Mouse (Mus musculus) cortical plate, adult 2 months (tissue): ENCODE data around the gene Pbxip1. TPM values are rescaled to one million over a fixed set of nuclear protein-coding genes. Genes with fewer than 3 reads are reported as not detected.

Experiments used
- H3K27ac ChIP-seq: fragments of 200-500 bp; 2 replicates; pipeline ENCODE4 v1.5.1; 2012; ENCODE audit warnings: low read length, control low read depth, inconsistent platforms; ENCODE audit not compliant: insufficient read depth
- H3K4me1 ChIP-seq: fragments of 200-500 bp; 2 replicates; pipeline ENCODE4 v1.6.1; 2011; ENCODE audit warnings: low read length; ENCODE audit not compliant: control insufficient read depth, insufficient read depth
- H3K4me3 ChIP-seq: fragments of 200-500 bp; 2 replicates; pipeline ENCODE4 v1.5.1; 2011; ENCODE audit warnings: mild to moderate bottlenecking, low read length, control low read depth; ENCODE audit not compliant: insufficient read depth
- CTCF ChIP-seq: fragments of 200-500 bp; IDR thresholded peaks from 2 replicates; pipeline ENCODE4 v1.5.1; 2011; ENCODE audit warnings: mild to moderate bottlenecking, control low read depth, low read length; ENCODE audit not compliant: insufficient read depth; ENCODE audit errors: extremely low read depth
- POLR2A ChIP-seq: fragments of 200-500 bp; IDR thresholded peaks from 2 replicates; pipeline ENCODE4 v1.6.1; 2011; ENCODE audit warnings: mild to moderate bottlenecking, low read length, control low read depth; ENCODE audit not compliant: insufficient read depth; ENCODE audit errors: extremely low read depth
- polyA plus RNA-seq: library from polyadenylated mRNA; depleted of rRNA; stranded (reverse); fragments of >200 nt; gene quantifications from 2 replicates; pipeline ENCODE4 v1.2.3, GENCODE M21; 2012; rRNA removed

Gene Pbxip1
- polyA plus RNA-seq = 38.0 and 39.9 TPM in 2 replicates

DNA sequence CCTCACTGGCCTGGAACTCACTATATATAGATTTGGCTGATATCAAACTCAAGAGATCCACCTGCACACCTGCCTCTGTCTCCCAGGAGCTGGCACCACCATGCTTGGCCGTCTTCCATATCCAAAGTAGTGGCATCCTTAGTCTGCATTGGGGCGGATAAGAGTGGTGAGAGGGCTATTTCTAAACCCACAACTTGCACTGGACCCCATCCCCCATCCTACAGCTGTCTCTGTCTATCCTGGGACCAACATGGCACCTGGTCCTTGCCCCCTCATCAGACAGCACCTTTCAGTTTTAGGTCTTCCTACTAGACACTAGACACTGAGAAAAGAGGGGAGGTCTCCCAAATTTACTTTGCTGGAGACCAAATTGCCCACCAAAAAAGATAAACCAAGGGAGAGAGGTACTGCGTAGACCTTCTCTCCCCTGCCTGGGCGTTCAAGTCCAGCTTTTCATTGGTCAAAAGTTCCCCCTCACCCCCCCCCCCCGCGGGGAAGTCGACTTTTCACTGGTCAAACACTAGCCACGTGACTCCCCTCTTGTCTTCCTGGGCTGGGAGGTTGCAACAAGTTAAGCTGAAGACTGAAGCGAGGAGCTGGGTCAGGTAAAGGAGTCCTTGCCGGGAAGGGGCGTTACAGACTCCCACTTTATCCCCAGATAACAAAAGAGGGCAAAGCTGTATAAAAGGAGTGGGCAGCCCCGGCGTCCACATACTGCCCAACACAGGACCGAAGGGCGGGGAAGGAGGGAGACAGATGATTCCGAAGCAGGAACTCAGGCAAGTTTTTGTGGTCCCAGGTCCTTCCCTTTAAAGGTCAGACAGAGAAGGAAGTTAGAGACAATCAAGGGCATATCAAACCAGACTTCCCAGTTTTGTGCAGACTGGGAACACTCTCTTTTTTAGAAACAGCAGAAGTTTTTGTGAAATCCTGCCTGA lies at the start of gene Pbxip1:
Pbxip1 (plus strand) TSS at position 531 of the 938 bp plus-strand sequence.
- no peak for TF ChIP-seq CTCF
- peak; percentile 53; the same call in 1 of the 2 replicates for TF ChIP-seq POLR2A
- Histone ChIP-seq H3K4me3 (peak within 1 kb of the TSS; percentile 35), H3K27ac (peak within 1 kb of the TSS; percentile 53; the same call in 1 of the 2 replicates), H3K4me1 (peaks cover 3% of the 10 kb centered on the region; the same call in 1 of the 2 replicates)

DNA sequence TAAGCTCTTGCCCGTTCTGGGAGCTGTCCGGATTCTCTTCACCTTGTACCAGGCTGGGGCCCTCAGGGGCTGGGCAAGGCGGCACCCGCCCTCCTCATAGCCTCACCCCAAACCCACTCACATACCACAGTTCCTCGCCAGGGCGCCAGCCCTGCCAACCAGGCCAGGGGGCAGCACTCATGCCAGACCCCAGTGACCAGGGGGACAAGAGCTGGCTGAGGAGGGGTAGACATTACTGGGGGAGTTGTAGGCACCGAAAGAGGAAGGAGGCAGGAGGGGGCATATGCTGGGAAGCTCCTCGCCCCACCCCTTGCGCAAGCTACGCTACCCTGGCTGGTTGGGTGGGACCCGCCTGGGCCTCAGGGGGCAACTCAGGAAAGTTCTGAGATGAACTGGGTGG lies 48.9 kb upstream of the Pbxip1 start:
- peaks cover 2% of the 10 kb centered on the region for H3K4me1 ChIP-seq
- no peak for TF ChIP-seq CTCF
- no peak for TF ChIP-seq POLR2A
- no peak overlapping the region for H3K4me3 ChIP-seq
- H3K27ac ChIP-seq = peak overlapping the region; percentile 5; the same call in 1 of the 2 replicates

DNA sequence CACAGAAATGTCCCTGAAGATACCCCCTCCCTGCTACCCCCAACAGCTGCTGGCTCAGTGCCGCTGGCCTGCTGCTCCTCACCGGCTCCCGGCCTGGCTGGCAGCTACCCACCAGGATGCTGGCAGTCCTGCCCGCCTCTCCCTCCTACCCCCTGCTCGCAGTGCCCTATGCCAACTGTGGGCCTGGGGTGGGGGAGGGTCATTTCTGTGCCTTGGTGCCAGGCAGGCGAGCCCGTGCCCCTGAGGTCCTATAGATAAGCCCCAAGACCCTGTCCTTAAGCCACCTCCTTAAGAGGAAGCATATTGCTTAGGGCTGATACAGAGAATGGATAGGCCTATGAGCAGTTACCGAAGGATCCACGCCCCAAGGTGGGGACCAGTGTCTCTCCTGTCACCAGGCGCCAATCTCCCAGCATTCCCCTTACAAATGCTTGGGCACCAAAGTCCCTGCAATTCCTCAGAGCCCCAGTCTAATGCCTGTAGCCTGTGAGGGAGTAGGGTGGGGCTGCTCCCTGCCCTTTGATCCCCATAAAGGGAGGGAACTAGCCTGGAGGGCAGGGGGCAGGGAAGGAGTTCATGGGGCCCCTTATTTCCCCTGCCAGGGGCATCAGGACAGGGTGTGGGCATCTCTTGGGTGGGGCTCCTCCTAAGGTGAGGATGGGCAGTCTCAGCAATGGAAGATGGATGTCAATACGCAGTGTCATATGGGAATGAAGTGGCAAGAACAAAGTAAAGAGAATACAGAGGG lies 48.2 kb upstream of the Pbxip1 start:
- H3K4me3 ChIP-seq = no peak overlapping the region
- H3K27ac ChIP-seq = peak overlapping the region; percentile 5; the same call in 1 of the 2 replicates
- TF ChIP-seq CTCF = no peak
- no peak for TF ChIP-seq POLR2A
- H3K4me1 ChIP-seq = peaks cover 2% of the 10 kb centered on the region

DNA sequence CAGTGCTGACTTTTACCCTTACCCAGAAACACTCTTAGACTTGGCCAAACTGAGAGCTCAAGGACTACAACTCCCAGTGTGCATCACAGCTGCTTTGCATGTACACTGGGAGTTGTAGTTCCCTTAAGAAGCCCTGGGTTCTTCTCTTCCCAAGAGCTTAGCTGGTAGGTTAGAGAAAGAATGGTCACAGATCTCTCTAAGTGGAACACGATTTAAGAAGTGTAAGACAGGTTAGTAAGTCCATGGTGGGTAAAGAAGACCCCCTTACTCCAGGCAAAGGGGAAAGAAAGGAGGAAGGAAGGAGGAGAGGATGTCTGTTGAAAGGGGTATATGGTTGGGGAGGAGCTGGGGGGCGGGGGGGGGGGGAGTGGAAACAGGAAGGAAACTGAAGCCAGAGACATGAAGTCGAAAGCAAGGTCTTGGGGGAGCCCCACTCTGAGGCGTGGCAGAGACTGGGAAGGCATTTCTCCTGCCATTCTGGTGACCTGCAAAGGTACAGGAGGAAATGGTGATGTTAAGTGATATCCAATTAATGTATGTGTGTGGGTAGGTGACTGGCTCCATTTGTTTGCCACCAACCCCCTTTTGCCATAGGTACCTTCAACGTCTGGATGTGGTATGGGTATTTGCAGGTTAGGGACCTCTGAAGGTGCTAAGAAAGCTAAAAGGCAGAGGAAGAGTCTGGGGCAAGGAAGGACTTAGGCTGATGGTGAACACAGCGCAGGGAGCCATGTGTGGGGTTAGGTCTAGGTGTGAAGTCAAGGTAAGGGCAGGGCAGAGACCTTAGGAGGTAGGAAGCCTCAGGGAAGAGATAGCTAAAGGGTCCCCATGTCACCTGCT lies 47.4 kb upstream of the Pbxip1 start:
- Histone ChIP-seq H3K4me3 (no peak overlapping the region), H3K27ac (no peak overlapping the region), H3K4me1 (peaks cover 2% of the 10 kb centered on the region)
- TF ChIP-seq POLR2A = no peak
- no peak for TF ChIP-seq CTCF

DNA sequence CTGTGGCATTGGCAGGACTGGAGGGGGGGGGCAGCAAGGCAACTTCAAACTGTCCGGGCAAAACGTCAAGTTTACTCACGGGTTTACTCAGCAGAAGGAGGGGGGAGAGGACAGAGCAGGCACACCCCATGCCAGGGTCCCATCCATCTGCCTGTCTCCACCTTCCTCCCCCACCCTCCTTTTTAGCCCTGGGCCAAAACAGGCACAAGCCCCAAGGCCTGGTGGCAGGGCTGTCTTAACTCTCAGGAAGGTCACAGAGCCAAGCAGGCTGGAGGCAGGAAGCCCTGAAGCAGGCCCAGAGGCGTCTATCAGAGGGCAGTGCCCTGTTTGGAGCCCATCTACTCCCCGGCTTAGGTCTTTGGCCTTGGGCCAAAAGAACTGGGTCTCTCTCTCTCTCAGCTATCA lies 46.4 kb upstream of the Pbxip1 start:
- no peak overlapping the region for H3K4me3 ChIP-seq
- H3K27ac ChIP-seq = peak overlapping the region; percentile 49
- TF ChIP-seq POLR2A (no peak), CTCF (no peak)
- peaks cover 4% of the 10 kb centered on the region for H3K4me1 ChIP-seq

DNA sequence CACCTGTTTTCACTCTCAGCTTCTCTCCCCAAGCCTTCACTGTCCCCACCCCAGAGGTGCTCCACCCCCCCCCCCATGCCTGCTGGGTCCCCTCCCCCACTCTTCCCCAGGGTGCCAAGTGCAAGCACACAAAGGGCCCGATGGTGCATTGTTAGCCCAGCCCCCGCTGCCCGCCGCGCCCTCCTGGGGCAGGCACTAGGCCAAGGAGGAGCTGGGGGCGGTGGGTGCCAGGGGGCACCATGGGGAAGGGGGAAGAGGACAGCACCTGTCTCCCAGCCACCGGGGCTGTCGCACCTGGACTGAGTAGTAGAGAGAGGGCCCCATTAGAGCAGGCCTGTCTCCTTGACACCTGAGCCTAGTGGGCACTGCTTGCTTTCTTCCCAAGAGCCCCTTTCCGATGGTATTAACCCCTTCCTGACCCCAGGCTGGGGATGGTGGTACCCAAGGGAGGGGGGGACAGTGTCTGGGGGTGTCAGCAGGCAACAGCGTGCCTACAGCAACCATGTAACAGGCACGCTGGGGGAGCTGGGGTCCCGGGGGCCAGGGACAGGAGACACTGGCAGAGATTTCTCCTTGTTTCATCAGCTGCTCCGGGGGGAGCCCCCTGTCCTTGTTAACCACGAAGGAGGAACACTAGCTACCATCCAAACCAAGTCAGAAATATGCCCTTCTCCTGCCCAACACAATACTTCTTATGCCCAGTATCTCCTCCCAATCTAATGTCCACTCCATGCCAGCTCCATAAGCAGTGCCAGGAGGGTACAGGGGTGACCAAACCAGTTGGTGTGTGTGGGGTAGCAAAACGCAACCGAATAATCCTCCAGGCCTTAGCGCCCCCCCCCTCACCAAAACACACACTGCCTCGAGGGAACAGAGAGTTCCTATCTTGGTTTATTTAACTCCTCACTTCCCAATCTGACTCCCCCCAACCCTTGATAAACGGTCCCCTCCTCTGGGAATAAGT lies 45.5 kb upstream of the Pbxip1 start:
- Histone ChIP-seq H3K27ac (peak overlapping the region; percentile 90), H3K4me1 (peaks cover 5% of the 10 kb centered on the region), H3K4me3 (peak overlapping the region; percentile 56)
- TF ChIP-seq POLR2A = no peak
- TF ChIP-seq CTCF = no peak

DNA sequence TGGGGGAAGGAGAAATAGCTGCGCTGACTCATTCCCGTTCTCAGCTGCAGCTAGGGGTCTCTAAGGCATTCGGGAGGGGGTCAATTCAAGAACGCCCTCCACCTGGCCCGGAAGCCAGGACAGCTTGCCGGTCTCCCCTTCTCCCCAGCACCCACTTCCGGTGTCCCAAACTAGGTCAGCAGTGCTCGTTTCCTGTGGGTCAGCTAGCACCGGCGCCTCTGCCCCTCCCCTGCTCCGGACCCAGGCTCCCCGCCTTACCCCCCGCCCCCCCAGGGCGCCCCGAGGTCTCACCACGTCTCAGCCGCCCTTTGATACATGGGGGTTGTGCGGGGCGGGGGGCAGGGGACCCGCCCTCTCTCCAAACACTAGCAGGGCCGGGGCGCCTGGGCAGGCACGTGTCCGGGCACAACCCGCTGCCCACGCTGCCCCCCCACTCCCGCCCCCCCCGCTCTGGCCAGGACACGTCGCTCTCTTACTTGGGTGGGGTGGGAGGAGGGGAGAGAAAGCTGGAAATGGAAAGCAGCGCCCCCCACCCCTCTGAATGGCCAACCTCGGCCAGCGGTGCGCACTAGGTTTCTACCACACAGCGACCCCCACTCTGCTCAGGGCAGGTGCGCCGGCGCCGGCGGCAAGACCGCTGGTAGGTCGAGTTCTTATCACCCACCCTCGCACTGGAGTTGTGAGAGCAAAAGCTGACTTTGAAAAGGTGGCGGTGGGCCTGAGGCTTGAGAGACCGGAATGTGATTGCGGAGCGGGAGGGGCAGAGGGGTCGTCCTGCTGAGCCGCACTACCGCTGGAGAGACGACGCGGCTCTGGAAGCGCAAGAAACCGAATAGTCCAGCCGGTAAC lies 44.6 kb upstream of the Pbxip1 start:
- peak overlapping the region; percentile 56 for H3K4me3 ChIP-seq
- peak overlapping the region; percentile 91 for H3K27ac ChIP-seq
- no peak for TF ChIP-seq CTCF
- no peak for TF ChIP-seq POLR2A
- peaks cover 5% of the 10 kb centered on the region for H3K4me1 ChIP-seq

DNA sequence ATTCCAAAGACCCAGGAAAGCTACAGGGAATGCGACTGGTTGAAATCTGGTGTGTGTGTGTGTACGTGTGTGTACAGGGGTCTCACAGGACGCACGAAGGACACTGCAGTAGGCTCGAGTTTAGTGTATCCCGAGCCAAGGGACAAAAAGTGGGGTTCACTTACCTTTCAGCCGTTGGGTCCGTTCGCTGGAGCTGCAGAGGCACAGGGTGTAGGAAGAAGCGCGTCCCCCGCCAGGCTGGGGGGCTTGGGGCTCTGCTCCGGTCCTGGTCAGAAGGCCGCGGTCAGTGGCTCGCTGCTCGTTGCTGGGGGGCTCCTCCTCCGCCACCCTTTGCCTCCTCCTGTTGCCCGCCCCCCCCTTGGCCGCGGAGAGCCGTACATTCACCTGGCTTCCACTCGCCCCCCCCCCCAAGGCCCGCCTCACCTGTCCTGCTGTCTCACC lies 43.6 kb upstream of the Pbxip1 start:
- 0 out of 2 replicates have a peak overlapping the region, but pooled peaks have one; percentile 51 for H3K27ac ChIP-seq
- TF ChIP-seq POLR2A (no peak), CTCF (no peak)
- H3K4me1 ChIP-seq = peaks cover 5% of the 10 kb centered on the region
- peak overlapping the region; percentile 56 for H3K4me3 ChIP-seq
